Mouse (Mus musculus): Measurements from ENCODE around the gene Gm49394.

Gene Gm49394

GRCm38 (mm10) chr7:142669751-142670625 is at the start of gene Gm49394:
Gene Gm49394, minus strand, starts transcription at chr7:142669942.
- DNase-seq (ENCODE audit: low spot score in 2 of 2) = no peak

- no peak for DNase-seq (ENCODE audit: low spot score in 2 of 2)
Measured at GRCm38 (mm10) chr7:142714783-142715498, 45.2 kb upstream of the Gm49394 start.

- DNase-seq (ENCODE audit: low spot score in 2 of 2) = no peak
Measured at GRCm38 (mm10) chr7:142706873-142707272, 37.1 kb upstream of the Gm49394 start.

- DNase-seq (ENCODE audit: low spot score in 2 of 2) = no peak
Measured at GRCm38 (mm10) chr7:142699334-142699860, 29.7 kb upstream of the Gm49394 start.

- peak in 1 of 2 experiments; percentile 17 for DNase-seq (ENCODE audit: low spot score in 2 of 2)
Measured at GRCm38 (mm10) chr7:142678611-142679010, 8.9 kb upstream of the Gm49394 start.

GRCm38 (mm10) chr7:142675644-142676043 is 5.9 kb upstream of the Gm49394 start:
- peak; percentile 20 to 63 for DNase-seq (ENCODE audit: low spot score in 2 of 2)

GRCm38 (mm10) chr7:142675141-142675540 is 5.4 kb upstream of the Gm49394 start:
- DNase-seq (ENCODE audit: low spot score in 2 of 2) = no peak

GRCm38 (mm10) chr7:142672120-142672519 is 2.4 kb upstream of the Gm49394 start:
- no peak for DNase-seq (ENCODE audit: low spot score in 2 of 2)

GRCm38 (mm10) chr7:142671067-142671466 is 1.3 kb upstream of the Gm49394 start:
- DNase-seq (ENCODE audit: low spot score in 2 of 2) = no peak

GRCm38 (mm10) chr7:142668328-142668727 is 1.4 kb downstream of the Gm49394 start:
- DNase-seq (ENCODE audit: low spot score in 2 of 2) = no peak

- DNase-seq (ENCODE audit: low spot score in 2 of 2) = no peak
Measured at GRCm38 (mm10) chr7:142667521-142667920, 2.2 kb downstream of the Gm49394 start.

GRCm38 (mm10) chr7:142666659-142667058 is 3.1 kb downstream of the Gm49394 start, which contains the start of gene Igf2:
Gene Igf2, minus strand, starts transcription at chr7:142666816.
- no peak for DNase-seq (ENCODE audit: low spot score in 2 of 2)

GRCm38 (mm10) chr7:142666109-142666508 is 3.6 kb downstream of the Gm49394 start:
- DNase-seq (ENCODE audit: low spot score in 2 of 2) = no peak

GRCm38 (mm10) chr7:142665364-142665763 is 4.4 kb downstream of the Gm49394 start:
- no peak for DNase-seq (ENCODE audit: low spot score in 2 of 2)

GRCm38 (mm10) chr7:142664465-142665029 is 5.2 kb downstream of the Gm49394 start:
- DNase-seq (ENCODE audit: low spot score in 2 of 2) = no peak

- DNase-seq (ENCODE audit: low spot score in 2 of 2) = no peak
Measured at GRCm38 (mm10) chr7:142663931-142664421, 5.8 kb downstream of the Gm49394 start.

GRCm38 (mm10) chr7:142663151-142663550 is 6.6 kb downstream of the Gm49394 start:
- DNase-seq (ENCODE audit: low spot score in 2 of 2) = no peak

GRCm38 (mm10) chr7:142661811-142662210 is 7.9 kb downstream of the Gm49394 start:
- no peak for DNase-seq (ENCODE audit: low spot score in 2 of 2)

- DNase-seq (ENCODE audit: low spot score in 2 of 2) = no peak
Measured at GRCm38 (mm10) chr7:142661046-142661445, 8.7 kb downstream of the Gm49394 start.

- DNase-seq (ENCODE audit: low spot score in 2 of 2) = no peak
Measured at GRCm38 (mm10) chr7:142660651-142660945, 9.1 kb downstream of the Gm49394 start.

GRCm38 (mm10) chr7:142659767-142660650 is 9.7 kb downstream of the Gm49394 start:
- no peak for DNase-seq (ENCODE audit: low spot score in 2 of 2)
